Mouse (Mus musculus) C2C12 (cell line): ENCODE measurements around the gene Atp6v0d1. TPM values are rescaled to one million over a fixed set of nuclear protein-coding genes. Genes with fewer than 3 reads are reported as not detected.

Experiments
- H3K27me3 ChIP-seq: one replicate; pipeline ENCODE4 v1.6.1; 2011; ENCODE audit not compliant: control insufficient read depth, insufficient read depth, insufficient read length
- H3K36me3 ChIP-seq: one replicate; pipeline ENCODE4 v1.6.1; 2011; ENCODE audit not compliant: control insufficient read depth, insufficient read depth
- H3K4me3 ChIP-seq: one replicate; pipeline ENCODE4 v1.5.1; 2011; ENCODE audit warnings: mild to moderate bottlenecking, control low read depth; ENCODE audit not compliant: poor library complexity, insufficient read depth, severe bottlenecking
- H3K79me2 ChIP-seq: one replicate; pipeline ENCODE4 v1.6.1; 2011; ENCODE audit not compliant: control insufficient read depth, insufficient read depth
- H3K79me3 ChIP-seq: one replicate; pipeline ENCODE4 v1.6.1; 2011; ENCODE audit warnings: low read depth, control low read depth
- H3ac ChIP-seq: one replicate; pipeline ENCODE3; 2011; ENCODE audit warnings: low read depth; ENCODE audit not compliant: control insufficient read depth, insufficient read length
- CEBPB ChIP-seq: IDR thresholded peaks from one replicate; pipeline ENCODE4 v1.6.1; 2011; ENCODE audit warnings: low read depth, mild to moderate bottlenecking, control low read depth, moderate library complexity
- CTCF ChIP-seq: IDR thresholded peaks from one replicate; pipeline ENCODE4 v1.5.1; 2011; ENCODE audit not compliant: control insufficient read depth, insufficient read depth, insufficient read length
- FOSL1 ChIP-seq: IDR thresholded peaks from one replicate; pipeline ENCODE4 v1.8.0; 2011; ENCODE audit warnings: mild to moderate bottlenecking, low read length; ENCODE audit not compliant: poor library complexity, insufficient read depth, severe bottlenecking
- MAX ChIP-seq: IDR thresholded peaks from one replicate; pipeline ENCODE4 v1.6.1; 2011; ENCODE audit warnings: mild to moderate bottlenecking, control low read depth
- MYOD1 ChIP-seq: IDR thresholded peaks from one replicate; pipeline ENCODE4 v1.6.1; 2011; ENCODE audit warnings: low read depth; ENCODE audit not compliant: control insufficient read depth, insufficient read length
- MYOG ChIP-seq: IDR thresholded peaks from one replicate; pipeline ENCODE4 v1.6.1; 2011; ENCODE audit not compliant: control insufficient read depth, insufficient read length; ENCODE audit errors: extremely low read depth
- USF1 ChIP-seq: IDR thresholded peaks from one replicate; pipeline ENCODE4 v1.6.1; 2011; ENCODE audit warnings: low read depth, mild to moderate bottlenecking, control low read depth, moderate library complexity
- polyA plus RNA-seq: library from polyadenylated mRNA; unstranded; fragments of >200 nt; fragmentation: generic; extraction: Trizol; gene quantifications from one replicate; pipeline ENCODE4 v1.2.1, GENCODE M21; 2012; ENCODE audit warnings: missing spikeins

Atp6v0d1 gene
- polyA plus RNA-seq, 1 experiment = 95.1 TPM

DNA sequence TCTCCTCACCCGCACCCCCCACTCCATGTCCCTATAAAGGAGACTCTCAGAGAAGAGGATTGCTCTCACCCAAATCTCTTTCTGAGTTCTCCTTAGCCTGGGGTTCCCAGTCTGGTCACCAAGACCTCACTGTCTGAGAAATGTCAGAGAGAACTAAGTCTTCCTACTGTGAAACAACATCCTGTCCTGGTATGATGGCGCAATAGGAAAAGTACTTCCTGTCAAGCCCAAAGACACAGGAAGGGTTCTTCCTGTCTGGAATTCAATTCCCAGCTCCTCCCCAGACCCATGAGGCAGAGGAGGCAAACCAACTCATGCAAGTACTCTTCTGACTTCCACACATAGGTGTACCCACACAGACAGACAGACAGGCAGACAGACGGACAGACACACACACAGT lies 61.2 kb downstream of the Atp6v0d1 start:
- TF ChIP-seq CEBPB (peak; percentile 89), MAX (no peak), CTCF (no peak)
- no peaks in the 10 kb centered on the region for H3K36me3 ChIP-seq
- no peaks in the 10 kb centered on the region for H3K79me2 ChIP-seq
- H3K27me3 ChIP-seq = no peaks in the 10 kb centered on the region
- no peak overlapping the region for H3ac ChIP-seq
- no peaks in the 10 kb centered on the region for H3K79me3 ChIP-seq
- H3K4me3 ChIP-seq = no peak overlapping the region

- H3K36me3 ChIP-seq = no peaks in the 10 kb centered on the region
- TF ChIP-seq CEBPB (no peak), FOSL1 (no peak), USF1 (no peak), MAX (no peak), MYOG (no peak), CTCF (no peak), MYOD1 (no peak)
- no peaks in the 10 kb centered on the region for H3K27me3 ChIP-seq
- no peak overlapping the region for H3ac ChIP-seq
- H3K4me3 ChIP-seq = no peak overlapping the region
- peaks cover 2% of the 10 kb centered on the region for H3K79me3 ChIP-seq
- peaks cover 19% of the 10 kb centered on the region for H3K79me2 ChIP-seq
Observed at GRCm38 (mm10) chr8:105499787-105500186, 66.1 kb downstream of the Atp6v0d1 start.

DNA sequence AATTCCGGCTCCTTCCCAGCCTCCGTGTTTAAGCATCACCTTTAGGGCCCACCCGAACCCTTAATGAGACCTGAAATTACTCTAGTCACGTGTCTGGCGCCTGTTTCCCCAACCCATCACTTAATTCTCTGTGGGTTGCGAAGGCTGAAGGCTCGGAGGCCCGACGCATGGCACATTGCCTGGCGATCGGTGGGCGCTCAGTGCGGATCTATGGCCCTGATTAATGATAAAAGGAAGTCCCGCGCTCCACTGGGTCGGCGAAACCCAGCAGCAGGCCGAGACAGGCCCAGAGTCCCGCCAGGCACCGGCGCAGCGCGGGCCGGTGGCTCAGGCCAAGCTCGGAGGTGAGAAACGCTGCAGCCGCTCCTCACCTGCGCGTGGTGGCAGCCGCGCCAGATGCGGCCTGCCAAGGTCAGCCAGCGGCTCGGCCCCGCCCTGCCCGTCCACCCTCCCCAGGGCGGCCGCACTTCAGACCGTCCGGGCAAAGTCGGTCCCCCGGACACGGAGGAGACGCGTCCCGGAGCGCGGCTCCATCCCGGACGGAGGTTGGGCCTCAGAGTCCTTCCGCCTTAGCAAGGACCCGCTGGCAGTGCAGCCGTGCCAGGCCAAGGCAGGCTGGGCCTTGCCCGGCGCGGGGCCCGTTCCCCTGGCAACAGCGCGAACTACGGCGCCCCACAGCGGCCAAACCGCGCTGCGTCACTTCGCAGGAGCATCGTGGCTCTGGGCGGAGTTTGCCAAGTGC lies 69.2 kb downstream of the Atp6v0d1 start, which contains the start of gene Zdhhc1:
Gene Zdhhc1, minus strand, starts transcription at position 464 of the 742 bp plus-strand sequence.
- peak within 1 kb of the TSS; percentile 82 for H3K4me3 ChIP-seq
- no peaks in the 10 kb centered on the region for H3K27me3 ChIP-seq
- H3K79me2 ChIP-seq = peaks cover 24% of the 10 kb centered on the region
- no peaks in the 10 kb centered on the region for H3K36me3 ChIP-seq
- H3ac ChIP-seq = peak within 1 kb of the TSS; percentile 93
- no peak for TF ChIP-seq MYOG
- TF ChIP-seq CTCF = peak; percentile 93
- no peak for TF ChIP-seq MYOD1
- TF ChIP-seq FOSL1 = no peak
- TF ChIP-seq USF1 = peak; percentile 69
- no peak for TF ChIP-seq MAX
- no peak for TF ChIP-seq CEBPB
- peaks cover 2% of the 10 kb centered on the region for H3K79me3 ChIP-seq

GRCm38 (mm10) chr8:105495350-105496302 lies 70.2 kb downstream of the Atp6v0d1 start:
- H3K79me3 ChIP-seq = peaks cover 2% of the 10 kb centered on the region
- H3ac ChIP-seq = peak overlapping the region; percentile 93
- H3K27me3 ChIP-seq = no peaks in the 10 kb centered on the region
- H3K4me3 ChIP-seq = peak overlapping the region; percentile 82
- TF ChIP-seq USF1 (peak; percentile 53), CEBPB (no peak), MYOD1 (no peak)
- H3K79me2 ChIP-seq = peaks cover 24% of the 10 kb centered on the region
- no peaks in the 10 kb centered on the region for H3K36me3 ChIP-seq

- no peak for TF ChIP-seq MYOD1
- no peak for TF ChIP-seq CTCF
- no peak for TF ChIP-seq FOSL1
- no peak for TF ChIP-seq MAX
- Histone ChIP-seq H3K36me3 (no peaks in the 10 kb centered on the region), H3K4me3 (no peak overlapping the region), H3K79me3 (peaks cover 2% of the 10 kb centered on the region), H3K79me2 (peaks cover 24% of the 10 kb centered on the region), H3K27me3 (no peaks in the 10 kb centered on the region), H3ac (no peak overlapping the region)
Observed at GRCm38 (mm10) chr8:105494566-105494965, 71.3 kb downstream of the Atp6v0d1 start.

DNA sequence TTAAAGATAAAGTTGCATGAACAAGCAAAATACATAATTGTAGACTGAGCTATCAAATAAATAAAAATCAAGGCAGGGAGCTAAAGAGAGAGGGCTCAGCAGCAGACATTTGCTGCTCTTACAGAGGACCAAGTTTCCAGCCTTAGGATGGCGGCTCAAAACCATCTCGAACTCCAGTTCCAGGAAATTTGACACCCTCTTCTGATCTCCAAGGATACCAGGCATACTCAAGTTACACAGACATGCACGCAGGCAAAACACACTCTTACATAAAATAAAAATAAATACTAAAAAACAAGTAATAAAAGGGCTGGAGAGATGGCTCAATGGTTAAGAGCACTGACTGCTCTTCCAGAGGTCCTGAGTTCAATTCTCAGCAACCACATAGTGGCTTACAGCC lies 72.4 kb downstream of the Atp6v0d1 start:
- H3K36me3 ChIP-seq = no peaks in the 10 kb centered on the region
- TF ChIP-seq MYOD1 = no peak
- TF ChIP-seq CTCF = no peak
- TF ChIP-seq CEBPB = no peak
- no peak for TF ChIP-seq MAX
- TF ChIP-seq USF1 = no peak
- TF ChIP-seq MYOG = no peak
- TF ChIP-seq FOSL1 = no peak
- H3K27me3 ChIP-seq = no peaks in the 10 kb centered on the region
- H3K4me3 ChIP-seq = no peak overlapping the region
- peaks cover 24% of the 10 kb centered on the region for H3K79me2 ChIP-seq
- peaks cover 2% of the 10 kb centered on the region for H3K79me3 ChIP-seq
- H3ac ChIP-seq = no peak overlapping the region
